Mouse (Mus musculus) NIH3T3 (cell line): ENCODE measurements around the gene Heatr9.
"Not testable (repeated sequence)": the region's sequence is repeated elsewhere in the genome, so short reads cannot be mapped to it uniquely, and the experiment has no call there.

ENCODE experiments used
- DNase-seq: peaks from one replicate; pipeline ENCODE4 v3.0.0-alpha.2; 2012; ENCODE audit warnings: low read depth

Gene Heatr9

DNA sequence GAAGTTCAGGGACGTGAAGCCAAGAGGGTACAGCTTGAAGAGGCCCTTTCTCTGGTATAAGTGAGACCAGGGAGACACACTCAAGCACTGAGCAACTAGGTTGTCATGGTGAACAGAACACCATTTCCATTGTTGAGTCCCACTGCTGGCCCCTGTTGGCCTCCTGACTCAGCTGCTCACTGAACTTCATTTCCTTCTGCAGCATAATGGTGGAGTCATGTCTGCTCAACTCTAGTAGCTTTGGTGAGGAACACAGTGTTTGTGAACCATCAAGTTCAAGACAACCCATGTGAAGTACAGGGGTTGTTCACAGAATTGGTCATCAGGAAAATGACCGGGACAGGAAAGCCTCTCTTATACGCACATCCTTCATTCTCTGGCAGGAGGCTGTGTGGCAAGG, at the start of gene Heatr9:
TSS of gene Heatr9 (minus strand) at position 101 of the 400 bp plus-strand sequence.
- no peak for DNase-seq

DNA sequence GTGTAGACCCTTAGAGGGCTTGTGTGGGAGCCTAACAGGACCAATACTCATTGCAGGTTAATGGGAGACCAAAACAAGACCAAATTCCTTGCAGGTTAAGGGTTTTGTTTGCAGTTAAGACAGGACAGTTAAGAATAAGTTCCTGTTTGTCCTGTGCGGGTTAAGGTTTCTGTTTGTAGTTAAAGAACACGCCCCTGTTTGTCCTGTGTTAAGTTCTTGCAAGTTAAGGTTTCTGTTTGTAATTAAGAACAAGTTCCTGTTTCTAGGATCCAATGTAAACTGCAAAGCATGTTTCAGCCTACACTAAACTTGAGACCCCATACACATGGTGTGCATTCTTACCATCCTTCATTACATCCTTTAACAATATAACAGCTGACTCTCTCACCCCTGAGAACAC, 48.2 kb upstream of the Heatr9 start:
- DNase-seq: no peak

DNA sequence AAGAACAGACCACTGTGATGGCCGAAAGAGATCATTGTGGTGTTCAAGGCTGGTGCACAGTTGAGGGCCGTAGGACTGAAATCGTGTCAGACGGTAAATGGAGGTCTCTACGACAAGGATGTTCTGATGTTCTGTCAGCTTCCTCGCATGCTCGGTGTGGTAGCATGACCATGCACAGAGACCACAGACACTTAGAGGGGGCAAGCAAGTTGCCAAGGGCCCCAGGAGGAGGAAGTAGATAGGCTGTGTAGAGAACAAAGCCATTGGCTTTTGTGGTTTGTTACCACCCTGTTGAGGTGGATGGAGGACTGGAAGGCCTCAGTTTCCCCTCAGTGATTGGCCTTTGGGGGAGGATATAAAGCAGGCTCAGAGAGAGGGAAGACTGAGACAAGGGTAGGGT, 47.3 kb upstream of the Heatr9 start:
- DNase-seq: no peak

DNA sequence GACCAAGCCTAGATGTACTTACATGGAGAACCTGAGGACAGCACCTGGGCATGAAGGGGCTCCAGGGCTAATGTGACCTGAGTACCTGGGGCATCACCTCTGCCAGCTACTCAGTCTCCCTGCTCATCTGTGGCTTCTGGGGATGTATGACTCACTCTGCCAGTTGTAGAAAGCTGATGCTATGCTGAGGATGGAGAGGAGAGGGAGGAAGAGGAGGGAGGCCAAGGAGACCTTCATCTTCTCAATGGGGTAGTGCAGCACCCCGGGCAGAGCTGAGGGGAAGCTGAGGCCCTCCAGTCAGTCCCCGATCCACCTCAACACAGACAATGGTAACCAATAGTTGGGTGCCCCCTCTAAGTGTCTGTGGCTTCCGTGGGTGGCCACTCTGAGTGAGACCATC, 46.8 kb upstream of the Heatr9 start:
- DNase-seq: no peak

DNA sequence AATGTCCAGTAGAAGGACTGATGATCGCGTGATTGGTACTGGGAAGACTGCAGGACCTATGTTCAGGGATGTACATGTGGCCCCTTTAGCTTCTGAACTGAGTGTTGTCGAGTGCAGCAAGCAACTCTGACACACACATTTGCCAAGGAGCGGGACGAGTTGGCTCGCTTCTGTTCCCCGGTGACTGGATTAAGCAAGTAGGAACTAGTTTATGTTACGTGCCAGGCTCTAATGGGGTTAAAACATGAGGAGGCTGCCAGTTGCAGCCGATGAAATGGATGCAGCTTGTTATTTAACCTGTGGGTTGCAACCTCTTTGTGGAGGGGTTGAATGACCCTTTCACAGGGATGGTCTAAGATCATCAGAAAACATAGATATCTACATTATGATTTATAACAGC, 46.1 kb upstream of the Heatr9 start:
- no peak for DNase-seq

DNA sequence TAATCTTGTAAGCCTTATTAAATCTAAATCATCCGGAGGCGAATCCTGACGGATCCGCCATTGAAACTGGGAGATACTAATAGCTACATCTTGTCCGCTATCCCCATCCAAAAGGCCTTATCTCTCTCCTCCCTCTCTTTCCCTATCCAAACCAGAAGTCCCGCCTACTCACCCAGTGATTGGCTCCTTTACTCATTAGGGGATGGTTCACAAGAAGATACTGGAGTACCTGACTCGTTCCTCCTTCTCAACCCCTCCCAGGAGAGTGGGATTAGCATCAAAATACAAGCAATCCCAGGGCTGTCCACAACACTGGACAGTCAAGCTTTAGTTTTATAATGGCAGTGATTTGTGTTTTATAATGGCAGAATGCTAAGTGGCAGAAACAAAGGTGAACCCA, 45.3 kb upstream of the Heatr9 start:
- DNase-seq: no peak

DNA sequence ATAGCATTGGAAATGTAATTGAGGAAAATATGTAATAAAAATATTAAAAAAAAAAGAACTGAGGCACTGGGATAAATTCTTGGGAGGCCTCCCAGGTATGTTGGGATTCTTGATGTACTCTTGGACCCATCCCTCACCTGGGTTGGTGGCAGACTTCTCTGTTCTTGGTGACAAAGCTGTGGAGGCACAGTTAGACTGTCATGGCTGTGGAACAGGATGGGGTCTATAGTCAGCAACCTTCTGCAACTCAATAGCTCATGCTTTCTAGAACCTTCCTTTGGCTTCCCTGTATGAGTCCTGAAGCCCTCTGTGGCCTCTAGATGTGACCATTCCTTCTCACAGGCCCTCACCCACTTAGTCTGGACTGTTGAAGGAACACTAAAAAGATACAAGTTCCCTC, 44.6 kb upstream of the Heatr9 start:
- no peak for DNase-seq

DNA sequence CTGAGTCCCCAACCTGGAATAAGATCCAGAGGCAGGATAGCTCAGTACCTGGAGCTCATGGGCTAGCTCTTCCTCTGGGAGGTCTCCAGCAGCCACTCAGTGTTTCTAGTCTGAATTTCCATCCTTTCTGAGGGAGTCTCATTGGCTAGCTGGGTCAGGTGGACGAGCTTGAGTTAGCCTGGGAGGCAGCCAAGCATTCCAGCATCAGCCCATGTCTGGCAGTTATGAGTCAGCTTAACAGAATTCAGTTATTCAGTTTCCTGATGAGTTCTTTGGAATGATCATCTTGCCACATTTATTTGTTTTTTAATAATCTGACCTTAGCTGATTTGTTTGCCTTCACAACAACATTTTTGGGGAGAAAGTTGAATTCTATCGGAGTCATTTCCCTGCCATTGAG, 41.8 kb upstream of the Heatr9 start:
- DNase-seq: peak; percentile 97

DNA sequence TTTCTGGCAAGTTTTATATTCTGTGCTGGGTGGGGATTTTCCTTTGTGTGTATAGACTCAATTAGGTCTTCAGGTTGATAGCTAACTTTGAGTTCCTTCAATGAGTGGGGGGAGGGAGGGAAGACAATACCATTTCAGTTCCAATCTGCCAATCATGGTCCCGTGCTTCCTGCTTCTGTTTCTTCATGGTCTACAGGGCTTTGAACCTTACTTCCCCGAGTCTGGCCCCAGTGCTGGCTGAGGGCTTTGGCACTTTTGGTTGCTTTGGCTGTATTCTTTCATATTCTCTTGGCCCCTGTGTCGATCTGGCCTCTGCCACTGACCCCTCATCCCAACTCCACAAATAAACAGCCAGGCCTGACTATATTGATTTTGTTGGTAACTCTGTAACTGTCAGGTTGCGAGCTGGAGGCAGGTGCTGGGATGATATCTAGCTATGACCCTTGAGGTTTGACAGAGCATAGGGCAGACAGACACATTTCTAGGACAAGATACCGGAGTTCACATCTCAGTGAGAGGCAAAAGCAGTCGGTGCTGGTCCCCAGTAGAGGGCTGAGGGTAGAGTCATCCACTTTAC, 40.4 kb upstream of the Heatr9 start:
- DNase-seq: no peak

DNA sequence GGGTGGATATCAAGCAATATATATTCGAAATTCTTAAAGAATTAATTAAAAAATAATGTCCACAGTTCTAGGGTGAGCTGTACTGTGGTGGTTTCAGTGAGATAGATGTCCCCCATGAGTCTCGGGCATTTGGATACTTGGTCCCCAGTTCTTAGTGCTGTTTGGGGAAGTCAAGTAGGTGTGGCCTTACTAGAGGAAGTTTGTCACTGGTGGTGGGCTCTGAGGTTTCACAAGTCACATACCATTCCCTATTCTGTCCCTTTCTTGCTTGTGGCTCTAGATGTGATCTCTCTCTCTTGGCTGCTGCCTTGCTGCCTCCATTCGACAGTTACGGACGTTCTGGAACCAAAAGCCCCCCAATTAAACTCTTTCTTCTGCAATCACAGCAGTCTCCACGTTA, 38.4 kb upstream of the Heatr9 start:
- no peak for DNase-seq

DNA sequence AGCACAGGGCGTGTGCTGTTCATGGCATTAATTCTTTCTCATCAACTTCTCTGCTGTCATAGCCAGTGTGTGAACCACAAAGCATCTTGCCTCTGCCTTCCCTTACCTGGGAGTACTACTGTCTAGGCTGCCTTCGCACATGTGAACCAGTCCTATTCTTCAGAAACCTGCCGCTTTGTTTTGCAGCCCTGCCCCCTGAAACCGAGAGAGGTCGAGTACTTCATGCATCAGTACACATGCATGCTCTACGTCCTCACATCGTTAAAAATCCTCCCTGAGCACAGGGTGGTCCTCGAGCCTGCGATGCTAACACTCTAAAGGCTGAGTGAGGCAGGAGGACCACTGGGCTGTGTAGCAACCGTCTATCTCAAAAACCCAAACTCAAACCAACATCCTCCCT, 35.1 kb upstream of the Heatr9 start:
- no peak for DNase-seq

DNA sequence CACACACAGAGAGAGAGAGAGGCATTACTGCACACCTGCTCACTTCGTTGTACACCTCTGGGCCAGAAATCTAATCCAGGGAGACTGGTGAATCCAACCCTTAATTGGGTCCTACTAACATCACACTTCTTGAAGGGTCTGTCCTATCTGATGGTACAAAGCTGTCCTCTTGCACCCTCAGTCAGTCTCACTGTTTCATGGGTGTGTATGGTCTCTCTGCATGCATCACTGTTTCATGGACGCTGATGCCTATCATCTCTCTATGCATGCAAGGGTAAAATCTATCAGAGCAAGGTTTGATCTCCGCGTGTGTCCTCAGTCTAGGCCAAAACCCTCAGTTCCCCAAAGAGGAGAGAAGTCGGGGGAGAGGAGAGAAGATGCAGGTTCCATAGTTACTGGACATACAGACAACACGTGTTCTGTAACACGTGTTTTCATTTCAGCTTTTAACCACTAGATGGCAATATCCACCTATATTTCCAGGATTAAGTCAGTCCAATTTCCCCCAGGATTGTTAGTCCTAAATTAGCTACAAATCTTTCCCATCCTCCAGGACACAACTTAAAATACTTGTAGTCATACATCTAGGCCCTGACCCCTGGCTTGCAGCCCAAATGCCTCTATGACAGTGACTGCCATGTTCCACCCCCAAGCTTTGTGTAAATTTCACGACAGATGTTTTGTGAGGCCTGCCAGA, 34.3 kb upstream of the Heatr9 start:
- peak; percentile 94 for DNase-seq

DNA sequence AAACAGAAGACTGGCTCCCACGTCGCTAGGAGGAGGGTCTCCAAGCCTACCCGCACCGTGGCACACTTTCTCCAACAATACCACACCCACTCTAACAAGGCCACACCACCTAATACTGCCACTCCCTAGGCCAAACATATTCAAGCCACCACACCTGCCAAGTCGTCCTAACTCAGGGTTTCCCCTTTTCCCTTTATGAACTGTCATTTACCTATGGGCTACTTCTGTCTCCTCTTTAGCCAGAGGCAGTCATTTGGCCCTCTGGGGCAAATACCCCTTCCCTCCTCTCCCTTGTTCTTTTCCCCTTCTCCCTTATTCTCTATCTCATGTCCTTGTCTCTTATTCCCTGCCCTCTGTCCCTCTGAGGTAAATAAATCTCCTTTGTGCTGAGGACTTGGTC, 29.7 kb upstream of the Heatr9 start:
- no peak for DNase-seq

DNA sequence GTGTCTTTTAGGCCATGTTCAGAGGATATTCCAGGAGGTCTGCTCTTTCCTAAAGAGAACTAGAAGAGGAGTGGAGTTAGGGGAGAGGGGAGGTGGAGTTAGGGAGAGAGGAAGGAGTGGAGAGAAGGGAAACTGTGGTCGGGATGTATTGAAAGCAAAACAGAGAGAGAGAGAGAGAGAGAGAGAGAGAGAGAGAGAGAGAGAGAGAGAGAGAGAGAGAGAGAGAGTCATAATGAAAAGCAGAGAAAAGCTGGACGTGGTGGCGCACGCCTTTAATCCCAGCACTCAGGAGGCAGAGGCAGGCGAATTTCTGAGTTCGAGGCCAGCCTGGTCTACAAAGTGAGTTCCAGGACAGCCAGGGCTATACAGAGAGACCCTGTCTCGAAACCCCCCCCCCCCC, 29.1 kb upstream of the Heatr9 start:
- not testable (repeated sequence) for DNase-seq

DNA sequence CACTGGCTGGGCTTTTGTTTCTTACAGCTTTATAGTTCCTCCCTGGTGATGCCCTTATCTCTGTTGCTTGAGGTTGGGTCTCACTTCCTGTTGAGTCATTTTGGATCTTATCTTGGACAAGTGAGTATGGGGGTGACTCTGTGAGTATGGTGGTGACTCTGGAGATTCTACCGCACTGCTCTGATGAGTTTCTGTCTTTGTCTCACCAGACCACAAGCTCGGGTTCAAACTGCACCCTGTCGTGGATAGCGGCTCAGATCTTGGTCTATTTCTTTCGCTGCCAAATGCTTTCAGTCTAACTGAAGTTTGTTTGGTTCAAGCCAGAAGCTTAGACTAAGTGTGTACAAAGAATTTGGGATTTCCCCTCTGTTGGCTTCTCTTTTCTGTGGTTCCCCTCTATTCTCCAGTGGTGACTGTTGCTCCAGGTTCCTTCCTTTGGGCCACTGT, 28.2 kb upstream of the Heatr9 start:
- no peak for DNase-seq

DNA sequence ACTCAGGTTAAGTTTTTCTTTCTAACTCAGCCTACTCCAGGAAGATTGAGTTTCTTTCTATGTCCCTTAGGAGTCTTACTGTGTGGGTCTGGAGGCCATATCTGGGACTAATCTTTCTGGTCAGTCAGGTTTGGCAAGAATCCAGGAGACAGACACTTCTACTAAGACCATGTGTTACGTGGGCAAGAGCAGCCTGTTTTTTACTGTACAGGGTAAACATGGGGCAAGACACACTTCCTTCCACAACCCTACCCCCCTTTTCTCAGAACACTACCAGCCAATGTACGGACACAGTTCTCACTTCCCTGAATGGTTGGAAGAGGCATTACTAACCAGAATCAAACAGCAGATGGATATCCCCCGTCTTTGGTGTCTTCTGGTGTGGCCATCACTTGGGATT, 22.2 kb upstream of the Heatr9 start:
- DNase-seq: peak; percentile 61

DNA sequence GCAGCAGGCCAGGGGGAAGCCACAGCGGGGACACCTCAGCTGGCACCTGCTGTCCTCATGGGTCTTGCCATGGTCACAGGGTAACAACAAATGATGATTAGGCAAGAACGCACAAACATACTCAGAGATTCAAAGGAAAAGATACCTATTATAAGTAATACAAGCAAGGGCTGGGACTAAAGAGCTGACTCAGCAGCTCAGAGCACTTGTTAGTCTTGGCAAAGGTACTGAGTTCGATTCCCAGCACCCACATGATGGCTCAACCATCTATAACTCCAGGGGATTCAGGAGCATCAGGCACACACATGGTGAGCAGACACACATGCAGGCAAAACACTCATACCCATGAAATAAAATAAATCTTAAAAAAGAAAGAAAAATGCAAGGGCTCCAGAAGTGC, 19.4 kb upstream of the Heatr9 start:
- no peak for DNase-seq

DNA sequence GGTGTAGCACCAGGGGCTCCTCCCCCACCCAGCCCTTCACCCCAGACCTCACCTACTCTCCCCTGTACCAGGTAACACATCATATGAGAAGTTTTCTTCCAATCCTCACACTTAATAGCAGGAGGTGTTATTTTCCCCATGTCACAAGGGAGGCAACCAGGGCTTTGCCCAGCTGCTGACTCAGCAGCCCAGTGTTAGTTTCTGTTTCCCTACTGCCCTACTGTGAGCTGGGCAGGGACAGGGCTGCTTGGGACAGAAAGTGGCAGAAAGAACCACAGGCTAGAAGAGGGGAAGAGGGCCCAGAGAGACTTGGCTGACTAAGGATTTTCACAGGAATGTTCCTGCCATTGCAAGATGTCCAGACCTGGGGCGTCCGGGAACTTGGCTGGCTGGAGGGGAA, 19.0 kb upstream of the Heatr9 start:
- peak; percentile 36 for DNase-seq

DNA sequence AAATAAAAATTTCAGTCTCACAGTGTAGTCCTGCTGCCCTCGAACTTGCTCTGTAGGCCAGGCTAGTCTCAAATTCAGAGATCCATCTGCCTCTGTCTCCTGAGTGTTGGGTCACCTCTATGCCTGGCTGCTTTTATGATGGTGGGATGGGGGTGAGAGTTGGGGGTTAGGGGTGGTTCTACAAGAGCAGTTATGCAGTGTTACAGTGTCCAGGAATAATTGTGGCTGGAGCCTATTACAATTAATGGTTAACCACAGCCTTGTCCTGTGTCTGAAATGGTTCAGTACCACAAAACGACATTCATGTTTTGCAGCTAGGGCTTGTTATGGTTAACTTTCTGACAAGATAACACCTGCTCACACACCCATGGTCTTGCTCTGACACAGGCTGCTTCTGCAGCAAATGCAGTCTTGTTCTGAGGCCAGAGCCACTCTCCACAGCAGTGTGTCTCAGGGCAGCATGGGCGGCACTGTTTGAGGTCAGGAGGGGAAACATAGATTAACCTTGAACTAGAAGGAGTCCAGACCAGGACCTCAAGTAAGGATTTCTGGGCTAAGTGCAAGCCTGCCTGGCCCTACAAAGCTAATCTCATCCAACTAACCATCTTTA, 16.8 kb upstream of the Heatr9 start:
- DNase-seq: no peak

DNA sequence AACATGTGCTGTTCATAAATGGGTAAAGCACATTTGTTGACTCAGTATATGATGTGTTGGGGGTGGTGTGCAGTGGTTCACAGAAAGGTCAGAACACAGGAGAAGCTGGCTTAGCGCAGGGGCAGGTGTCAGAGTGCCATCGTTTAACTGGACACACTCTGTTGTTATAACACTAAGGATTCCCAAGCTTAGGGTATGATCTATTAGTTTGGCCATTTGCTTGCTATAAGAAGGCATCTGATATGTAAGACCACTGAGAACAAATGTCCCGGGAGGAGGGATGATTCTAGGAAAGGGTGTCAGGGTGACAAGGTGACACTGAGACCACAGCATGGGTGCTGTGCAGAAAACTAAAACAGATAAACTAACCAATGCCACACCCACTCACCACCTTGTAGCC, 14.9 kb upstream of the Heatr9 start:
- DNase-seq: no peak

DNA sequence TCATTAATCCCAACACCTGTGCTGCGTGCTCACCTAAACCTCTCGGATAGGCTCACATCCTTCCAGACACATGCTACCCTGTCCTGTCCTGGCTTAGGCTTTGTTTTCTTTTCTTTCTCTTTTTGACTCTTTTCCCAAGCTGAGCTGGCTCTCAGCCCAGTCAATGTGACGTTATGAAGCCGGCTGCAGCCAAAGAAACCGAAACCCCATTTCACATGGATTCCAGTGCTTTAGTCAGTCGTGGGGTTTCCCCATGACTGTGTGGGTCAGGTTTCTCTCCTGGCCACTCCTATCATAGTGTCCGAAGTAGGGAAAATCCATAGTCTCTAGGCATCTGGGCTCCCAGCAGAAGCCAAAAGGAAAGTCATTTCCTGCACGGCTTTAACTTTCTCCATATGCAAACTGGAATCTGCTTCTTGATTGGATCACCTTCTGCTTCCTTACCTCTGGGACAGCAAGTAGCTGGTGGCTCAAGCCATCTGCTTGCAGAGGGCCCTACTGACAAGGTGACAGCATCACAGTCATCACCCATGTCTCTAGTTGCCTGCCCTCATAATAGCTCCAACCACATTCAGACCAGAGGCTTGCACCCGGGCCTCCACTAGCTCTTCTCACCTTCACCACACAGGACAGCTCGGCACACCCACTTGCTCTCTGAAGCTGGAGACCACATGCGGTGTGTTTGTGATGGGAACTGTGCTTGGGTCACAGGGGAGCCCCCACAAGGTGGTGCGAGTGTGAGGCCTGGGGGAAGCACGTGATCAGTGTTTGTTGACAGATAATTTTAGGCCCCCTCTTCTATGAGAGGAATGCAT, 12.8 kb upstream of the Heatr9 start:
- peak; percentile 98 for DNase-seq

DNA sequence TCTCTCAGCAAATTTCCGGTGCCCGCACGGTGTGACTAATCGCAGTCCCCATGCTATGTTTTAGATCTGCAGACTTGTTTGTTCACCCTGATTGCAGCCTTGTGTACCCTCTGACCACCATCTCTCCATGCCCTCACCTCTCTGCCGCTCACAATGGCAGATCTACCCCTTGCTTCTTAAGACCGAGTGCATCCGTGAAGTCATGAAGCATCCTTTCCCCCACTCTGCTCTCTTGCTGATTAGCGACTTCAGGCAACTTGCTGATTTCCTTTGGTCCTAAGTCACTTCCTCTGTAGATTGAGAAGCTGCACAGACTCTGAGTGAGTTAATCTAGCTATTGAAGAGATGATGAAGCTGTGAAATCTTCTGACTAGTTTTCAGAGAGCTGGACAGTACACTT, 12.2 kb upstream of the Heatr9 start:
- DNase-seq: no peak

DNA sequence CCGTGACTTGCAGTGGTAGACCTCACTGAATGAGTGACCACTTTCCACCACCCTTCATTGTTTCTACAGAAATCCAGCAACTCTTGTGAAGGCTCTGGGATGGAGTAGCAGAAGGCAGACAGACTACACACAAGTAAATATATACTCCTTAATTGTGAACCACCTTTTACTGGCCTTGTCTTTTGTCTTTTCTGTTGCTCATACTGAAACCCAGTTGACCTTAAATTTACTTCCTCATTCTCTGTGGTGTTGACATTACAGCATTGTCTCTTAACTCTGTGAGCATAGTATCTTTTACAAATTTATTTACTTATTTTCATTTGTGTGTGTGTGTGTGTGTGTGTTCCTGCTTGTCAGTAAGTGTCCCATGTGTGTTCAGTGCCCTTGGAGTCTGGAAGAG, 11.2 kb upstream of the Heatr9 start:
- no peak for DNase-seq
